Mouse (Mus musculus) ES-Bruce4 (cell line): ENCODE data around the gene Rmnd5b.

ENCODE experiments used
- CTCF ChIP-seq: IDR thresholded peaks from one replicate; pipeline ENCODE4 v1.8.1; 2011; ENCODE audit warnings: low read depth, low read length
- POLR2A ChIP-seq: IDR thresholded peaks from one replicate; pipeline ENCODE4 v1.8.1; 2011; ENCODE audit warnings: low read length; ENCODE audit not compliant: insufficient read depth

DNA sequence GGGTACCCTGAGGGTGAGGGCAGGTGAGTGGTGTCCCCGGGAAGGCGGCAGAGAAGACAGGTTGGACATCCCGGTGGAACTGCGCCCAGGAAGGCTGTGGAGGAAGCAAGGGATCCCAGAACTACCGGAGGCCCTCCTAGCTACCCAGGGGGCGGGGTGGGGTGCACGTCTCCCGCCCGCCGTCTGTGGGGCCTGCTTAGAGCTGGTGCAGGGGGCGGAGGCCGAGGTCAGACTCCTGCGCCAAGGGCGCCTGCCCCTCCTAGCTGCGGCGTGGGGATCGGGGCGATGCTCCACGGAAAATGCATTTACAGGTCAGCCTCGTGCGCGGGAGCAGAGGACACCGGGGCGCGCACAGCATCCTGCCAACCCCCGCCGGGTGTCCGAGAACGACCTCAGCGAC, 14.6 kb upstream of the Rmnd5b start:
- TF ChIP-seq CTCF = no peak
- no peak for TF ChIP-seq POLR2A
